Mouse (Mus musculus): Measurements from ENCODE around the gene Thnsl2. TPM values are rescaled to one million over a fixed set of nuclear protein-coding genes. Genes with fewer than 3 reads are reported as not detected.

Gene Thnsl2
- total RNA-seq (2021): 1 to 10 TPM; 3.2 to 3.9 TPM
- long read RNA-seq, experiment 1, partial matches to known transcripts: 1 of 2 reads
- long read RNA-seq, experiment 1, other reads (novel, unspliced or antisense): 1 of 2 reads
- long read RNA-seq, experiment 2, partial matches to known transcripts: 0 of 3 reads
- long read RNA-seq, experiment 2, other reads (novel, unspliced or antisense): 1 of 3 reads

GRCm38 (mm10) chr6:71143894-71144455 is at the start of gene Thnsl2:
Thnsl2 (minus strand) TSS chr6:71144439.
- peak; percentile 67 to 80 for DNase-seq (ENCODE audit: low spot score in 2 of 2)

GRCm38 (mm10) chr6:71193151-71193740 is 49.0 kb upstream of the Thnsl2 start:
- DNase-seq (ENCODE audit: low spot score in 2 of 2): no peak

GRCm38 (mm10) chr6:71190501-71190900 is 46.3 kb upstream of the Thnsl2 start:
- no peak for DNase-seq (ENCODE audit: low spot score in 2 of 2)

GRCm38 (mm10) chr6:71189578-71189977 is 45.3 kb upstream of the Thnsl2 start:
- DNase-seq (ENCODE audit: low spot score in 2 of 2): no peak

GRCm38 (mm10) chr6:71184941-71185604 is 40.8 kb upstream of the Thnsl2 start:
- DNase-seq (ENCODE audit: low spot score in 2 of 2): no peak

- no peak for DNase-seq (ENCODE audit: low spot score in 2 of 2)
These were observed 36.4 kb upstream of the Thnsl2 start for GRCm38 (mm10) chr6:71180596-71180995.

- no peak for DNase-seq (ENCODE audit: low spot score in 2 of 2)
These were observed 28.8 kb upstream of the Thnsl2 start for GRCm38 (mm10) chr6:71172812-71173580.

- DNase-seq (ENCODE audit: low spot score in 2 of 2): peak in 1 of 2 experiments; percentile 42
These were observed 22.4 kb upstream of the Thnsl2 start for GRCm38 (mm10) chr6:71166551-71167169.

- no peak for DNase-seq (ENCODE audit: low spot score in 2 of 2)
These were observed 20.2 kb upstream of the Thnsl2 start for GRCm38 (mm10) chr6:71164394-71164793.

- DNase-seq (ENCODE audit: low spot score in 2 of 2): no peak
These were observed 18.0 kb upstream of the Thnsl2 start for GRCm38 (mm10) chr6:71162269-71162668.

GRCm38 (mm10) chr6:71161290-71161689 is 17.1 kb upstream of the Thnsl2 start:
- DNase-seq (ENCODE audit: low spot score in 2 of 2): no peak

GRCm38 (mm10) chr6:71156674-71157326 is 12.6 kb upstream of the Thnsl2 start:
- DNase-seq (ENCODE audit: low spot score in 2 of 2): no peak

- DNase-seq (ENCODE audit: low spot score in 2 of 2): no peak
These were observed 10.6 kb upstream of the Thnsl2 start for GRCm38 (mm10) chr6:71154861-71155260.

GRCm38 (mm10) chr6:71153486-71153885 is 9.2 kb upstream of the Thnsl2 start:
- no peak for DNase-seq (ENCODE audit: low spot score in 2 of 2)

- DNase-seq (ENCODE audit: low spot score in 2 of 2): no peak
These were observed 6.9 kb upstream of the Thnsl2 start for GRCm38 (mm10) chr6:71151098-71151497.

- peak in 1 of 2 experiments; percentile 13 for DNase-seq (ENCODE audit: low spot score in 2 of 2)
These were observed 5.3 kb upstream of the Thnsl2 start for GRCm38 (mm10) chr6:71149534-71149933.

GRCm38 (mm10) chr6:71148336-71148735 is 4.1 kb upstream of the Thnsl2 start:
- no peak for DNase-seq (ENCODE audit: low spot score in 2 of 2)

GRCm38 (mm10) chr6:71145288-71145989 is 1.2 kb upstream of the Thnsl2 start:
- DNase-seq (ENCODE audit: low spot score in 2 of 2): no peak

- peak in 1 of 2 experiments; percentile 6 for DNase-seq (ENCODE audit: low spot score in 2 of 2)
These were observed 915 bp downstream of the Thnsl2 start for GRCm38 (mm10) chr6:71143154-71143893.

Data from layer of hippocampus, postnatal 14 days (tissue).